ENCODE assay signal across 8 mouse cellular contexts in genomic region chr10:100486701-100487096, GRCm38 (mm10). TPM values are rescaled to one million over a fixed set of nuclear protein-coding genes. Genes with fewer than 3 reads are reported as not detected.
DNase-seq lines count a peak whose midpoint lies in the region; ATAC-seq and TF ChIP-seq lines count a peak whose summit lies in the region.

No protein-coding gene starts in this region.

- H3K9ac ChIP-seq in heart, adult 2 months (ENCODE audit: low read depth, low read length): peak overlapping the region; percentile 79
- peak overlapping the region; percentile 76 for H3K9ac ChIP-seq in embryonic facial prominence, embryonic 12.5 days
- H3K9ac ChIP-seq in midbrain, embryonic 12.5 days (replicated peaks): peak overlapping the region; percentile 84

- TF ChIP-seq POLR2A in heart, adult 2 months (IDR thresholded peaks at IDR 0.05; ENCODE audit: insufficient read depth, low read depth, low read length): no peak

- DNase-seq in heart, adult 2 months: no peak
- DNase-seq in heart, postnatal 25 days (ENCODE audit: low spot score): no peak
- DNase-seq in induced T-regulatory cell, adult 2 months (ENCODE audit: low read depth): peak; percentile 17
- DNase-seq in natural killer cell, adult 2 months (ENCODE audit: low spot score in 2 of 2): no peak
- no peak for DNase-seq in spleen, postnatal 10 days (ENCODE audit: low spot score in 2 of 2)

- no peaks in the 10 kb centered on the region for H3K4me1 ChIP-seq in heart, adult 2 months (ENCODE audit: control insufficient read depth, insufficient read depth, low read length)
- peaks cover 2% of the 10 kb centered on the region; the same call in 1 of the 2 replicates for H3K4me1 ChIP-seq in embryonic facial prominence, embryonic 12.5 days
- H3K4me1 ChIP-seq in midbrain, embryonic 12.5 days: peaks cover 2% of the 10 kb centered on the region; the same call in 1 of the 2 replicates

- peak overlapping the region; percentile 86 for H3K27ac ChIP-seq in heart, adult 2 months
- H3K27ac ChIP-seq in embryonic facial prominence, embryonic 12.5 days: peak overlapping the region; percentile 81
- H3K27ac ChIP-seq in midbrain, embryonic 12.5 days (replicated peaks): peak overlapping the region; percentile 66

- H3K4me2 ChIP-seq in embryonic facial prominence, embryonic 12.5 days (replicated peaks): peak overlapping the region; percentile 71
- H3K4me2 ChIP-seq in midbrain, embryonic 12.5 days (replicated peaks): peak overlapping the region; percentile 81

- H3K79me2 ChIP-seq in heart, adult 2 months (replicated peaks; ENCODE audit: control insufficient read depth, insufficient read depth, low read length): no peaks in the 10 kb centered on the region

- TF ChIP-seq EP300 in heart, adult 2 months (IDR thresholded peaks at IDR 0.05; ENCODE audit: insufficient read depth, low read depth, low read length): no peak

- no peaks in the 10 kb centered on the region for H3K27me3 ChIP-seq in heart, adult 2 months (ENCODE audit: control insufficient read depth, insufficient read depth, low read length)
- no peaks in the 10 kb centered on the region for H3K27me3 ChIP-seq in embryonic facial prominence, embryonic 12.5 days
- no peaks in the 10 kb centered on the region for H3K27me3 ChIP-seq in midbrain, embryonic 12.5 days

- H3K9me3 ChIP-seq in embryonic facial prominence, embryonic 12.5 days: no peaks in the 10 kb centered on the region
- no peaks in the 10 kb centered on the region for H3K9me3 ChIP-seq in midbrain, embryonic 12.5 days

- TF ChIP-seq CTCF in heart, adult 2 months (IDR thresholded peaks at IDR 0.05): no peak

- peak overlapping the region; percentile 92 for H3K4me3 ChIP-seq in heart, adult 2 months
- peak overlapping the region; percentile 71 for H3K4me3 ChIP-seq in embryonic facial prominence, embryonic 12.5 days
- H3K4me3 ChIP-seq in midbrain, embryonic 12.5 days: peak overlapping the region; percentile 81

- no peaks in the 10 kb centered on the region for H3K36me3 ChIP-seq in heart, adult 2 months (ENCODE audit: control insufficient read depth, insufficient read depth, low read length)
- 0 out of 2 replicates have a peak, but pooled peaks cover 4% of the 10 kb centered on the region for H3K36me3 ChIP-seq in embryonic facial prominence, embryonic 12.5 days
- no peaks in the 10 kb centered on the region for H3K36me3 ChIP-seq in midbrain, embryonic 12.5 days

- WGBS in heart, adult 2 months: 1% methylated on average over 13 of the region's 13 CpGs
- under 1% methylated on average over 12 of the region's 13 CpGs for WGBS in embryonic facial prominence, embryonic 12.5 days
- WGBS in midbrain, embryonic 12.5 days: under 1% methylated on average over 13 of the region's 13 CpGs

- peak; percentile 31 for ATAC-seq in CD4-positive, CD25-positive, alpha-beta regulatory T cell, adult 4 months
- ATAC-seq in embryonic facial prominence, embryonic 12.5 days (ENCODE audit: insufficient number of reproducible peaks, insufficient read depth, low FRiP score, low TSS enrichment): no peak
- ATAC-seq in midbrain, embryonic 12.5 days (ENCODE audit: low FRiP score, low read depth): no peak; the same call in 1 of the 2 replicates

- intact Hi-C loops in heart, adult 2 months (cut with DNase I): loop anchor here (5.0 kb wide), 1 partner anchor 101 kb away; no protein-coding TSS in a partner anchor
- intact Hi-C loops in heart, postnatal 25 days (cut with DNase I): loop anchor here (2.0 to 5.0 kb wide), 2 partner anchors 101 to 1380 kb away; partner anchors contain the start of gene Poc1b

RNA-seq across cellular contexts. Expression of gene Tmtc3, which starts 0.5 kb away (rescaled TPM):
- 10 to 100 TPM; 14.0 to 14.6 TPM for total RNA-seq in heart, adult 2 months (2021)
- 4.8 and 10.8 TPM in 2 replicates for polyA plus RNA-seq in heart, adult 2 months (2012; rRNA removed)
- total RNA-seq in heart, postnatal 25 days (2021): 10 to 100 TPM; 17.1 to 17.9 TPM
- polyA plus RNA-seq in CD4-positive, CD25-positive, alpha-beta regulatory T cell, adult 4 months (2017; shearing (Covaris generic)): 1 to 10 TPM; 1.2 to 4.0 TPM
- polyA plus RNA-seq in embryonic facial prominence, embryonic 12.5 days (2016; fragmentation: Nextera tagmentation; extraction: Ambion mirVana): 24.4 and 25.7 TPM in 2 replicates
- polyA plus RNA-seq in midbrain, embryonic 12.5 days (2016; fragmentation: Nextera tagmentation; extraction: Ambion mirVana): 17.2 and 19.2 TPM in 2 replicates

RNA-seq across cellular contexts. Expression of gene Cep290, which starts 0.7 kb away (rescaled TPM):
- total RNA-seq in heart, adult 2 months (2021): 1 to 10 TPM; 4.1 to 4.6 TPM
- 0.21 and 0.73 TPM in 2 replicates for polyA plus RNA-seq in heart, adult 2 months (2012; rRNA removed)
- 1 to 10 TPM; 3.0 to 4.0 TPM for total RNA-seq in heart, postnatal 25 days (2021)
- polyA plus RNA-seq in CD4-positive, CD25-positive, alpha-beta regulatory T cell, adult 4 months (2017; shearing (Covaris generic)): 1 to 10 TPM; 3.9 to 7.2 TPM
- 6.8 and 7.3 TPM in 2 replicates for polyA plus RNA-seq in embryonic facial prominence, embryonic 12.5 days (2016; fragmentation: Nextera tagmentation; extraction: Ambion mirVana)
- 8.1 and 8.8 TPM in 2 replicates for polyA plus RNA-seq in midbrain, embryonic 12.5 days (2016; fragmentation: Nextera tagmentation; extraction: Ambion mirVana)
